Mouse (Mus musculus): ENCODE measurements at regions not wholly inside any gene's neighbourhood (a gene's known extent, or its start where the extent isn't known, plus 50 kb on each side); places are given as distances from the start of the nearest gene placed in this dataset.

- no peak for DNase-seq (ENCODE audit: low spot score in 2 of 2)
Measured at GRCm38 (mm10) chr11:113085556-113085955, 303.5 kb downstream of the Sox9 start.

- no peak for DNase-seq (ENCODE audit: low spot score in 2 of 2)
Measured at GRCm38 (mm10) chr11:113087084-113087483, 305.1 kb downstream of the Sox9 start.

GRCm38 (mm10) chr11:113089637-113090351 lies 307.8 kb downstream of the Sox9 start:
- DNase-seq (ENCODE audit: low spot score in 2 of 2) = no peak

DNA sequence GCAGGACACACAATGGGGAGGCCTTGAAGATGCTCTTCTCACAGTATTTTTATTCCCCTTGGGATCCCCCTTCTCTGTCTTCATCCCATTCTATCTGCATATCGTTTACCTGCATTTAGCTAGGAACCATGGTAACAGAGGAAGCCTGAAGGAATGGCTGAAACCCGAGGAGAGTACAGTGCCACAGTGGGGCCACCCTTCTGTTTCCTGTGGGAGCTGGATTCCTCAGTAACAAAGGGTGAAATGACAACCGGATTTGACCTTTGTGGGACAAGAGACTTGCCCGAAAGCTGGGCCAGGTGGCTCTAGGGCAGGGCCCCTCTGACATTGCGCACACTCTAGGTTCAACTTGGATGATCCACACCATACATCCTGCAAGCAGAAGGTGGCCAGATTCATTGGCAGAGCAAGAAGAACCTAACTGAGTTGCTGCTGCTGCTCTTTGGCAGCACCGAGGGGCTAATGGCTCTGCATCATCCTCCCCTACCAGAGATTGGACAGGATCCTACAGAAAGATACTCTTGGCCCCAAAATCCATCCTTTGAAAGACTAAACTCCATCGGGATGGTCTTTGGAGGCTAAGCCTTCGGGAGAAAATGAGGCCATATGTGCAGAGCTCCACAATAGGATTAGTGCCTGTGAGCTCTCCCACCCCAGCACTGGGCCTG lies 310.0 kb downstream of the Sox9 start:
- no peak for DNase-seq (ENCODE audit: low spot score in 2 of 2)

DNA sequence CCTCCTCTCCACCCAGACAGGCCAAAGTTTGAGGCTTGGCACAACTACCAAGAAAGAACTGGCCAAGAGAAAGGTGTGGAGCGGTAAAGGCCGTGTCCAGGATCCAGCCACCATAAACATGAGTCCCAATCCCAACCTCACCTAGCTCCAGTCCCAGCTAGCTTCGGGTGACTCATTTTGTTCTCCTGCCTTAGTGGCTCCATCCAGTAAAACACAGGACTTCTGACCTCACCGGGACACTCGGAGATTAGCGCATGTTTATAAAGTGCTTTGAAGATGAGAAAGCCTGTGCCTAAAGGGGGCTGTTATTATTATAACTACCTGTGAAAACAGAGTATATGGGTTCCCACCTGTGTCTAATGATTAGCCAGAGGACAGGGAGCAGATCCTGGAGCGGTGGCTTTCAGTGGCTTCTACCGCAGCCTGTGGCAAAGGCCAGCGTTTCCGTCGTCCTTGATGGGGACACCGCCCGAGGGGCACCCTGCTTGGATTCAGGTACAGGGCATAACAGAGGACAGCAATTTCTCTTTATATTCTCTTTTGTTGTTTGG lies 311.9 kb downstream of the Sox9 start:
- no peak for DNase-seq (ENCODE audit: low spot score in 2 of 2)

- DNase-seq (ENCODE audit: low spot score in 2 of 2) = no peak
Measured at GRCm38 (mm10) chr11:113095625-113096024, 313.6 kb downstream of the Sox9 start.

DNA sequence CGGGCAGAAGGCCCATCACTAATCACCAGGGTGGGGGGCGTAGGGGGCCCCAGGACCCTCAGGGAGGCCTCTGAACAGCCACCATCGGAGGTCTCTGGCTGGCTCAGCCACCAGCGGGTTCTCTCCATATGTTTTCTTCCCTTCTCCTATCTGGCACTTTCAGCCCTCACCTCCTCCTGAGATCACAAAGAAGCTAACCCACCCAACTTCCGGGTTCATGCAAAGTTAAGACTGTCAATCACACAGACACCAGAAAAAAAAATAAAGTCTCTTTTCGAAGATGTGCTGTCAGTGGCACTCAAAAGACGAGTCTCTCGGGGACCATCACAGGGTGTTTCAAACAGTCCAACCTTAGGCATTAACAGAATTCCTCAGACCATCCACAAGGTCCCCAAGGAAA lies 314.2 kb downstream of the Sox9 start:
- DNase-seq (ENCODE audit: low spot score in 2 of 2) = no peak

- DNase-seq (ENCODE audit: low spot score in 2 of 2) = no peak
Measured at GRCm38 (mm10) chr11:113098360-113098759, 316.3 kb downstream of the Sox9 start.

- DNase-seq (ENCODE audit: low spot score in 2 of 2) = no peak
Measured at GRCm38 (mm10) chr11:113100800-113101199, 318.8 kb downstream of the Sox9 start.

GRCm38 (mm10) chr11:113101534-113101933 lies 319.5 kb downstream of the Sox9 start:
- DNase-seq (ENCODE audit: low spot score in 2 of 2) = no peak

DNA sequence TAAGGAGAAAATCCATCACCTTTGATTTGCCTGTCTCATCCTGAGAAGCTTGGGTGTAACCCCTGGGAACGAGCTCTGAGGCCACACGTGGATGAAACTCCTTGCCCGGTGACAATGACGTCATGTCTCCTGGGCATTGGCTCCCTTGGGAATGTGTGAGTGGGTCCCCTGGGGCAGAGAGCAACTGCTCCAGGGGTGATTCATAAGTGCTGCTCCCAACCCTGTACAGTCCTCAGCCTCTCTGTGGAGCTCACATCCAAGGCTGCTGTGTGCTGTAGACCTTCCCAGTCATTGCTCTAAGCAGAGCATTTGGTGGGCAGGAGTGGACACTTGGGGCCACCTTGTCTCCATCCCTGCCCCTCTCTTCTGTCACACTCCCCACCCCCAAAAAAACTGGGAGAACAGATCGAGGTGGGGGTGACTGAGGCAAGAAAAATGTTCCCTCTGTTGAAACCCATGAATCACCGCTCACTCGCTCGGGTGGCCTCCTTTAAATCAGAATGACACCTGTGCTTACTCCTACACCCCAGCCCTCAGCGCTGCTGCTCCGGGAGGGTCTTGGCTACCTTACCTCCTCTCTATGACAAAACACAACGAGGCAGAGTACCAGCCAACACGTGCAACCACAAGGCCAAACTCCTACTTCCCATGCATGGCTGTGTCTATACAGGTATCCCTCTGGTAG lies 321.3 kb downstream of the Sox9 start:
- DNase-seq (ENCODE audit: low spot score in 2 of 2) = no peak

- DNase-seq (ENCODE audit: low spot score in 2 of 2) = no peak
Measured at GRCm38 (mm10) chr11:113105371-113105770, 323.3 kb downstream of the Sox9 start.

DNA sequence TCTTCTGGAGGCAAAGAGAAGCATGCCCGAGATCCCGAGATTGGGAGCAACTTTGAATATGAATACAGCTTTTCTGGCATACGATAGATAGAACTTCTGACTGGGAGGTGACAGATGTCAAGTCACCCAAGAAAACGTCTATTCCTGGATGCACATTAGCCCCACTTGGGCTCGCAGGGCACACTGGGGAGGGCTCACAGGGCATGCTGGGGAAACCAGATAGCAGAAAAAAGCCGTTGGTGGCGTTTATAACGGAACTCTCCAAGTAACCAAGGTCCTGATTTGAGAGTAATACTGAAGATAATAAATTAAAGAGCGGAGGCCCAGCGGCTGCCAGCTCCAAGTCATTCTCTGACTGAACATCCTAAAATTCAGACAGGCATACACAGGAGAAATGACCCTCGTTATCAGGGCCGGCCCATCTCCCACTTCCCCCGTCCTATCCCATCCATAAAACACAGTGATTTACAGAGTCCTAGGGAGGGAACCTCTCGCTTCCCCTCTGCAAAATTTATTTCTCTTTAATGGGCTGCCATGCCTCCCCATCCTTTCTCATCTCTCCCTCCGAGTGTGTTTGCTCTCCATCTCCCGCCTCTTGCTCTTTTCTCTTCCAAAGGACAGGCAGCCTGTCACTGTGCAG lies 325.3 kb downstream of the Sox9 start:
- no peak for DNase-seq (ENCODE audit: low spot score in 2 of 2)

DNA sequence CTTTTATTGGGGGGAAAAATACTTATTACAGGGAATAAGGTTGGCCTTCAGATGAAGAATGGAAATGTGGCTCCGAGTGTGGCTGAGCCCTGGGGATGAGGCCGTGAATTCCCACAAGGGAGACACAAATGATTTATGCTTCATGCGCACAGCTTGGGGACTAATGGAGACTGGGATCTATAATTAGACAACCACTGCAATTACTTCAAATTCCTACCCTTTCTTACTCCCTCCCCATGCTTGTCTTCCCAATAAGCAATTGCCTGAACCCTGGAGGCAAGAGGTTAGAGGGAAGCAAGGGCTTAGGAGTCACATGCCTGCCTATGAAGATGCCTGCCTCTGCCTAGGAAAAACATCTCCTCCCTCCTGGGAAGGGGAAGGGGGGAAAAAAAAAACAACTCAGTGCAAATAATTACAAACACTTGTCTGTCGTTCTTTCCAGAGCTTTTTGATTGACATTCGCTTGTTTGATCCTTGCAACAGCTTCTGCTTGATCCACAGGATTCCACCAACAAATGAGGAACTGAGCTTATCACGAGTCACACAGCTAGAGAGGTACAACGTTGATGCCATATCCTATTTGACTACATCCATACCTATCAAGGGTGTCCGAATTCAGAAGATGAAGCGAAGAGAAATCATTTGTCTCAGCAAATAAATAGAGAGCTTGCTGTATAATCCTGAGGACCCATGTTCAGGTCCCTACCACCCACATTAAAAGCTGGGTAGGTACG lies 326.1 kb downstream of the Sox9 start:
- no peak for DNase-seq (ENCODE audit: low spot score in 2 of 2)

DNA sequence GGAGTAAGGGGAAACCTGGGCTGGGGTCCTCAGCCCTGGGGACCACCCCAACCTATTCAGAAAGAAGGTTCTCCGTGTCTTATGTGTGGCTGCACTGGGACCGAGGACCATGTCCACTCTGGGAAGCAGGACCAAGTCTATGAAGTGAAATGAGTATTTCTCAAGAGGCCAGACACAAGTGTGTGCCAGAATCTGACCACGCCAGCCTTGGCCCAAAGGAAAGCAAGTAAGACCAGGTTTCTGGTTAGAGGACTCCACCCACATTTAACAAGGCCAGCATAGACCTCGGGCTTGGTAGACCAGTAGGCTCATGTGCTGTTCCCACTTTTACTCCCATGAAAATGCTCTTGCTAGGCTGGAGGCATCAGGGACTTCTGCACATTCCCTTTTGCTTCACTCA lies 327.1 kb downstream of the Sox9 start:
- DNase-seq (ENCODE audit: low spot score in 2 of 2) = no peak

DNA sequence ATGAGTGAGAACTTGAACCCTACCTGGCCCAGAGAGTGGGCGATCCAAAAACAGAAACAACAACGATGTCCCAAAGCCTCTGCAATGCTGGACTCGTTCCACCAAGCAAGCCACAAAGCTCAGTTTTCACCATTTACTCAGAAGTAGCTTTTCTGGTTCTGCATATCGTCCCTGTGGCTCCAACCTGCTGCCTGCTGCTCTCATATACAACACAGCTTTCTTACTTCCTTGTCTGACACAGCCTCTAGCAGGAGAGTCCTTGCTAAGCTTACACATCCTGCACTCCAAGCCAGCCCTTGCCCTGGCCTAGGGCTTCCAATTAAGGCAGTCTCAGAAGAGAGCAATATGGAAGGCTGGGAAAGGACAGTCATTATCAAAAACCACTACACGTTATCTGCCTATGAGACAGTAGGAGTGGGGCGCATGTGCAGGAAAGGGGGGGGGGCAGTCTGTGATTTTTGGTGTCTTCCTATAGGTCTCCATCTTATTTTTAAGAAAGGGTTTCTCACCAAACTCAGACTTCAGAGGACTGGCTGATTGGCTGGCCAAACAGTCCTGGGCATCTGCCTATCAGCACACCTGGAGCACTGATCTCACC lies 331.3 kb downstream of the Sox9 start:
- no peak for DNase-seq (ENCODE audit: low spot score in 2 of 2)

DNA sequence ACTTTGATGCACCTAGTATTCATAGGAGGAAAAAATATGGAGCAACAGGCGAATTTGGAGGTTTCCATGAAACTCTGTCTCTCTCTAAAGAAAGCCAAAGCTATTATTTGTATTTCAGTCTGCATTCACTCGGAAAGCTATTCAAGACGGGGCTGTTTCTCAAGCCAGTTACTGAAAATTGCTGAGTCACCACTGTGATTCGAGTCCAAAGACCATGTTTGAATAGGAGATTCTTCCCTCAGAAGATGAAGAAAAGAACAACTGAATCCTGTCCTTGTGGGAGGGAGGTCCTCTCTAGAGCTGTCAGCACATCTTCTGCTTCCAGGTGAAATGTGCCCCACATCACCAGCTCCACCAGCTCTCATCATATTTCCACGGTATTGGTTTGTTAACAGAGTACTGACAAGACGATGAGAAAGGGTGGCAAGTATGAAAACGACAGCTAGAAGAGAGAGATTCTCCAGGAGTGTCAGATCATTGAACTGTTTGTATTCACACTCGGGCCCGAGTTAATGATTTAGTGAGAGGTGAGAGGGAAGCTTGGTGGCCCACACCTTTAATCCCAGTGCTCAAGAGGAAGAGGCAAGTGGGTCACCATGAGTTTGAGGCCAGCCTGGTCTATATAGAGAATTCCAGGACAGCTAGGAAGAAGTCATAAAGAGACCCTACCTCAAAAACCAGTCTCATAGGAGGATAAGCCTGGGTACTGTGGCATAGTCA lies 335.3 kb downstream of the Sox9 start:
- no peak for DNase-seq (ENCODE audit: low spot score in 2 of 2)

GRCm38 (mm10) chr11:113120570-113120969 lies 338.5 kb downstream of the Sox9 start:
- no peak for DNase-seq (ENCODE audit: low spot score in 2 of 2)

DNA sequence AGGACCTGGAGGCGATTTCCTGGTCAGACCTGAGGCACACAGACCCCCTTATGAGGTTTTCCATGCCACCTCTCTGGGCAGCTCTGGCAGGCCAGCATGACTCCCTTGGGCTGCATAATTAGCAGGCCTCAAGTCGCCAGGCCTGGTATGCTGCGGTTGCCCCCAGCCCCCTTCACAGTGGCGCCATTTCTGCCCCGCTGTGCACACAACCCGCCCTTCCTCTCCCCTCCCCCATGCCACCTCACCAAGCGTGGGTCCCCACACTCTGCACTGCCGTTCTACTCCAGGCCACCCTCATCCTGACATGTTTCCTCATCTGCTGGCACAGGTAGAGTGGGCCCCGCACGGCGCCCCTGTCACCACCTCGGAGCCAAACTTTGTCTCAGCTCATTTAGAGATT lies 339.3 kb downstream of the Sox9 start:
- no peak for DNase-seq (ENCODE audit: low spot score in 2 of 2)

- DNase-seq (ENCODE audit: low spot score in 2 of 2) = no peak
Measured at GRCm38 (mm10) chr11:113122137-113122536, 340.1 kb downstream of the Sox9 start.

Measured in adrenal gland, postnatal 4 days (tissue).